Mouse (Mus musculus) C2C12 (cell line): ENCODE measurements at regions not wholly inside any gene's neighbourhood (a gene's known extent, or its start where the extent isn't known, plus 50 kb on each side); places are given as distances from the start of the nearest gene placed in this dataset.

Experiments
- CTCF ChIP-seq: IDR thresholded peaks from one replicate; pipeline ENCODE4 v1.5.1; 2011; ENCODE audit not compliant: control insufficient read depth, insufficient read depth, insufficient read length
- MAX ChIP-seq: IDR thresholded peaks from one replicate; pipeline ENCODE4 v1.6.1; 2011; ENCODE audit warnings: mild to moderate bottlenecking, control low read depth
- MYOD1 ChIP-seq: IDR thresholded peaks from one replicate; pipeline ENCODE4 v1.6.1; 2011; ENCODE audit warnings: low read depth; ENCODE audit not compliant: control insufficient read depth, insufficient read length

DNA sequence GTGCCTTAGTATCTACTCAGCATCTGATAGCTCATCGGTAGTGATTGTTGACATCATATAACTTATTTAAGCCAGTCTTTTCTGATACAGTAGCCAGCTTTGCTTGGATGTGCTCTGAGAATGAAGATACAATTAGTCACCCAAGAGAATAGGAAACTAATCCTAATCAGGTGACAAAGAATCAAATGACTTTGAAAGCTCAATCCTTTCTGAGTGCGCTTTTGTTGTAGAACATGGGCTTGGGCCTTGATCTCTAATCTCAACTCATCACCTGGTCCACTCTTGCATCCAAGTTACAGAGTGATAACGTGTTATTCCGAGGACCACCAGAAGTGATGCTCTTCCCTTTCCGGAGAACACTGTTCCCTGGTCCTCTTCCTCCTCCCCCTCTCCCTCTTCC lies 86.9 kb upstream of the Cpm start:
- TF ChIP-seq CTCF (no peak), MAX (no peak), MYOD1 (no peak)
